Mouse (Mus musculus): ENCODE measurements around the gene C1qtnf1.

GRCm38 (mm10) chr11:118452955-118453354, 25.0 kb downstream of the C1qtnf1 start:
- TF ChIP-seq GATA1 (IDR thresholded peaks at IDR 0.05; ENCODE audit: borderline replicate concordance, low read length) (no peak), FLI1 (IDR thresholded peaks at IDR 0.05; ENCODE audit: low read length) (no peak)
